Mouse (Mus musculus) cortical plate, adult 2 months (tissue): ENCODE measurements around the gene Tbc1d22a. TPM values are rescaled to one million over a fixed set of nuclear protein-coding genes. Genes with fewer than 3 reads are reported as not detected.
"Not testable (repeated sequence)": the region's sequence is repeated elsewhere in the genome, so short reads cannot be mapped to it uniquely, and the experiment has no call there.

Source experiments
- H3K27ac ChIP-seq: fragments of 200-500 bp; 2 replicates; pipeline ENCODE4 v1.5.1; 2012; ENCODE audit warnings: low read length, control low read depth, inconsistent platforms; ENCODE audit not compliant: insufficient read depth
- H3K4me1 ChIP-seq: fragments of 200-500 bp; 2 replicates; pipeline ENCODE4 v1.6.1; 2011; ENCODE audit warnings: low read length; ENCODE audit not compliant: control insufficient read depth, insufficient read depth
- H3K4me3 ChIP-seq: fragments of 200-500 bp; 2 replicates; pipeline ENCODE4 v1.5.1; 2011; ENCODE audit warnings: mild to moderate bottlenecking, low read length, control low read depth; ENCODE audit not compliant: insufficient read depth
- CTCF ChIP-seq: fragments of 200-500 bp; IDR thresholded peaks from 2 replicates; pipeline ENCODE4 v1.5.1; 2011; ENCODE audit warnings: mild to moderate bottlenecking, control low read depth, low read length; ENCODE audit not compliant: insufficient read depth; ENCODE audit errors: extremely low read depth
- POLR2A ChIP-seq: fragments of 200-500 bp; IDR thresholded peaks from 2 replicates; pipeline ENCODE4 v1.6.1; 2011; ENCODE audit warnings: mild to moderate bottlenecking, low read length, control low read depth; ENCODE audit not compliant: insufficient read depth; ENCODE audit errors: extremely low read depth
- polyA plus RNA-seq: library from polyadenylated mRNA; depleted of rRNA; stranded (reverse); fragments of >200 nt; gene quantifications from 2 replicates; pipeline ENCODE4 v1.2.3, GENCODE M21; 2012

The Tbc1d22a gene
- polyA plus RNA-seq, 1 experiment, result 33.9 TPM

- TF ChIP-seq CTCF (no peak), POLR2A (no peak)
Observed at GRCm38 (mm10) chr15:86171316-86171715, 42.9 kb upstream of the Tbc1d22a start.

GRCm38 (mm10) chr15:86172124-86172523 lies 42.1 kb upstream of the Tbc1d22a start:
- TF ChIP-seq POLR2A (no peak), CTCF (no peak)
- Histone ChIP-seq H3K4me3 (no peak overlapping the region), H3K4me1 (peaks cover 19% of the 10 kb centered on the region), H3K27ac (no peak overlapping the region)

More at GRCm38 (mm10) chr15:86171316-86171715, 42.9 kb upstream of the Tbc1d22a start:
- Histone ChIP-seq H3K4me3 (no peak overlapping the region), H3K4me1 (peaks cover 19% of the 10 kb centered on the region), H3K27ac (no peak overlapping the region)

- TF ChIP-seq CTCF (no peak), POLR2A (no peak)
- H3K4me1 ChIP-seq, result peaks cover 15% of the 10 kb centered on the region
- H3K27ac ChIP-seq, result no peak overlapping the region
- H3K4me3 ChIP-seq, result no peak overlapping the region
Observed at GRCm38 (mm10) chr15:86172526-86172925, 41.7 kb upstream of the Tbc1d22a start.

- TF ChIP-seq CTCF (no peak), POLR2A (no peak)
- H3K4me3 ChIP-seq, result no peak overlapping the region
- H3K27ac ChIP-seq, result no peak overlapping the region
Observed at GRCm38 (mm10) chr15:86173136-86173985, 40.9 kb upstream of the Tbc1d22a start.

GRCm38 (mm10) chr15:86175253-86176050 lies 38.8 kb upstream of the Tbc1d22a start:
- Histone ChIP-seq H3K4me1 (peaks cover 3% of the 10 kb centered on the region; the same call in 1 of the 2 replicates), H3K27ac (no peak overlapping the region), H3K4me3 (no peak overlapping the region)
- no peak for TF ChIP-seq CTCF
- no peak for TF ChIP-seq POLR2A

More at GRCm38 (mm10) chr15:86173136-86173985, 40.9 kb upstream of the Tbc1d22a start:
- H3K4me1 ChIP-seq, result peaks cover 10% of the 10 kb centered on the region

- Histone ChIP-seq H3K27ac (no peak overlapping the region), H3K4me1 (peaks cover 3% of the 10 kb centered on the region; the same call in 1 of the 2 replicates), H3K4me3 (no peak overlapping the region)
- TF ChIP-seq CTCF (no peak), POLR2A (no peak)
Observed at GRCm38 (mm10) chr15:86176166-86176565, 38.1 kb upstream of the Tbc1d22a start.

GRCm38 (mm10) chr15:86176771-86177702 lies 37.2 kb upstream of the Tbc1d22a start:
- peaks cover 3% of the 10 kb centered on the region; the same call in 1 of the 2 replicates for H3K4me1 ChIP-seq
- H3K27ac ChIP-seq, result no peak overlapping the region
- TF ChIP-seq CTCF, result no peak
- no peak for TF ChIP-seq POLR2A
- H3K4me3 ChIP-seq, result no peak overlapping the region

- not testable (repeated sequence) for H3K4me1 ChIP-seq, H3K4me3 ChIP-seq, H3K27ac ChIP-seq
Observed at GRCm38 (mm10) chr15:86177703-86178251, 36.5 kb upstream of the Tbc1d22a start.

- Histone ChIP-seq H3K27ac (no peak overlapping the region), H3K4me3 (no peak overlapping the region), H3K4me1 (peaks cover 9% of the 10 kb centered on the region)
- no peak for TF ChIP-seq CTCF
- TF ChIP-seq POLR2A, result no peak
Observed at GRCm38 (mm10) chr15:86178594-86178993, 35.7 kb upstream of the Tbc1d22a start.
